In the genomic region with DNA sequence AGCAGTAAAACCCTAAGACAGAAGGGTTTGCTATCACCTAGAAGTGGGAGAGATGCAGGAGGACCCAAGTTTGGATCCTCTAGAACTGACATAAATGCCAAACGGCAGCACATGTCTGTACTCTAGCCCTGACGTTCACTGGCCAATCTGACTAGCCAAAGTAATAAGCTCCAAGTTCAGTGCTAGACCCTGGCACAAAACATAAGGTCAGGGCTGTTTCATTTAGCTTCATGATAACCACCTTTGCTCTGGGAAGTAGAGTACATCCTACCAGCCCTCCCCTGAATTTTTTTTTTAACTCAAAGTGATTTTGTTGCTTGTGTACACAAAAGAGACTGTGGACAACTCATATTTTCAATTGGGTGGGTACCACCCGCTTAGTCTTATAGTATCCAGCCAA, we compare ENCODE assay signal across 18 mouse cellular contexts. TPM values are rescaled to one million over a fixed set of nuclear protein-coding genes. Genes with fewer than 3 reads are reported as not detected.
DNase-seq lines count a peak whose midpoint lies in the region; ATAC-seq and TF ChIP-seq lines count a peak whose summit lies in the region.
"Had no signal": no experiment of that assay in that cellular context is flagged by ENCODE, and none has a peak within 500 bp of the region (broad histone marks: within the 10 kb centered on the region; RNA-seq: fewer than 3 reads in every experiment).

No protein-coding gene starts in this region.

- CTCF ChIA-PET in Patski (lab: Charles Lee), result interaction anchor here (0.6 to 0.9 kb wide), 2 partner anchors 9 to 43 kb away, joined by 3 read pairs; no protein-coding TSS in a partner anchor

- no peak overlapping the region for H3K4me2 ChIP-seq in intestine, postnatal 0 days (replicated peaks; ENCODE audit: low read depth)
- H3K4me2 ChIP-seq in intestine, embryonic 16.5 days (ENCODE audit: low read depth, low read length), result no peak overlapping the region
- H3K4me2 ChIP-seq: embryonic facial prominence, embryonic 12.5 days; forebrain, embryonic 13.5 days; forebrain, embryonic 15.5 days had no signal

- no peaks in the 10 kb centered on the region for H3K4me1 ChIP-seq in intestine, postnatal 0 days (replicated peaks; ENCODE audit: control insufficient read depth, insufficient read depth, low read length)
- H3K4me1 ChIP-seq in intestine, embryonic 16.5 days (ENCODE audit: control insufficient read depth, insufficient read depth, low read length), result no peaks in the 10 kb centered on the region
- peaks cover 11% of the 10 kb centered on the region for H3K4me1 ChIP-seq in liver, adult 2 months (ENCODE audit: control insufficient read depth, insufficient read depth, low read length)
- H3K4me1 ChIP-seq: embryonic facial prominence, embryonic 10.5 days; embryonic facial prominence, embryonic 12.5 days; forebrain, embryonic 13.5 days; forebrain, embryonic 15.5 days had no signal

- TF ChIP-seq POLR2A in liver, adult 2 months (IDR thresholded peaks at IDR 0.05; ENCODE audit: extremely low read depth, insufficient read depth, low read length), result no peak

- ATAC-seq in intestine, postnatal 0 days, result peak; percentile 28; the same call in 1 of the 2 replicates
- ATAC-seq in intestine, embryonic 16.5 days, result no peak
- ATAC-seq in Patski, result peak; percentile 22
- ATAC-seq: activated CD4-positive, CD25-positive, alpha-beta regulatory T cell, adult 4 months; forebrain, embryonic 13.5 days; forebrain, embryonic 15.5 days had no signal

- H3K79me2 ChIP-seq in liver, adult 2 months (ENCODE audit: control insufficient read depth, insufficient read depth, low read length), result no peaks in the 10 kb centered on the region

- POLR2A ChIA-PET in Patski (lab: Charles Lee), result interaction anchor here (0.9 to 1.0 kb wide), 2 partner anchors 8 to 36 kb away, joined by 3 read pairs; no protein-coding TSS in a partner anchor

- H3K27ac ChIP-seq in intestine, postnatal 0 days (ENCODE audit: low read depth, low read length), result no peak overlapping the region
- H3K27ac ChIP-seq in intestine, embryonic 16.5 days (ENCODE audit: low read length), result no peak overlapping the region
- no peak overlapping the region for H3K27ac ChIP-seq in liver, adult 2 months (replicated peaks; ENCODE audit: insufficient read depth, low read depth, low read length)
- H3K27ac ChIP-seq: embryonic facial prominence, embryonic 10.5 days; embryonic facial prominence, embryonic 12.5 days; forebrain, embryonic 13.5 days; forebrain, embryonic 15.5 days had no signal

- H3K27me3 ChIP-seq in intestine, postnatal 0 days (replicated peaks; ENCODE audit: control insufficient read depth, insufficient read depth, low read length), result no peaks in the 10 kb centered on the region
- H3K27me3 ChIP-seq in intestine, embryonic 16.5 days (replicated peaks; ENCODE audit: control insufficient read depth, insufficient read depth, low read length), result no peaks in the 10 kb centered on the region
- H3K27me3 ChIP-seq in liver, adult 2 months (ENCODE audit: control insufficient read depth, insufficient read depth, low read length), result no peaks in the 10 kb centered on the region
- H3K27me3 ChIP-seq in Patski, result no peaks in the 10 kb centered on the region
- H3K27me3 ChIP-seq: embryonic facial prominence, embryonic 12.5 days; forebrain, embryonic 13.5 days; forebrain, embryonic 15.5 days had no signal

- H3K4me3 ChIP-seq in intestine, postnatal 0 days (ENCODE audit: low read depth, low read length), result no peak overlapping the region
- H3K4me3 ChIP-seq in intestine, embryonic 16.5 days (ENCODE audit: low read length), result no peak overlapping the region
- H3K4me3 ChIP-seq in liver, adult 2 months (ENCODE audit: insufficient read depth, low read depth, low read length), result no peak overlapping the region
- H3K4me3 ChIP-seq: embryonic facial prominence, embryonic 10.5 days; embryonic facial prominence, embryonic 12.5 days; forebrain, embryonic 13.5 days; forebrain, embryonic 15.5 days had no signal

- in situ Hi-C loops in Patski (cut with MboI; ENCODE audit: low pct_unique_long_range_greater_than_20kb), result no loop called here

- TF ChIP-seq CTCF in intestine, postnatal 0 days (IDR thresholded peaks at IDR 0.05; ENCODE audit: low read depth), result no peak
- no peak for TF ChIP-seq CTCF in liver, adult 2 months (IDR thresholded peaks at IDR 0.05; ENCODE audit: low read depth, low read length)
- TF ChIP-seq CTCF in Patski (IDR thresholded peaks at IDR 0.05), result no peak

- no peaks in the 10 kb centered on the region for H3K9me3 ChIP-seq in intestine, postnatal 0 days (ENCODE audit: control insufficient read depth)
- no peaks in the 10 kb centered on the region for H3K9me3 ChIP-seq in intestine, embryonic 16.5 days (ENCODE audit: control insufficient read depth, low read length)
- H3K9me3 ChIP-seq: embryonic facial prominence, embryonic 10.5 days; embryonic facial prominence, embryonic 12.5 days; forebrain, embryonic 13.5 days; forebrain, embryonic 15.5 days had no signal

- H3K36me3 ChIP-seq in intestine, postnatal 0 days (ENCODE audit: control insufficient read depth, insufficient read depth), result peaks cover 26% of the 10 kb centered on the region
- no peaks in the 10 kb centered on the region for H3K36me3 ChIP-seq in intestine, embryonic 16.5 days (ENCODE audit: control insufficient read depth, insufficient read depth, low read length)
- peaks cover 37% of the 10 kb centered on the region for H3K36me3 ChIP-seq in liver, adult 2 months (ENCODE audit: control insufficient read depth, insufficient read depth, low read length)

- DNase-seq in liver, adult 2 months (ENCODE audit: extremely low read depth, low read depth, low spot score), result peak; percentile 79
- DNase-seq in liver (no peak), Patski (ENCODE audit: low read depth, low spot score) (no peak)
- DNase-seq in spleen, adult 18-20 months, result no peak
- DNase-seq: adrenal gland, adult 8-10 months; adrenal gland, postnatal 14 days; adrenal gland, postnatal 36 days; cerebellum, adult 11-12 months; cerebellum, adult 2 months; cerebellum, postnatal 10 days; cerebellum, postnatal 25 days had no signal

- 91% methylated on average over 3 of the region's 3 CpGs for WGBS in intestine, postnatal 0 days
- WGBS in intestine, embryonic 16.5 days, result 87% methylated on average over 3 of the region's 3 CpGs
- 49% methylated on average over 3 of the region's 3 CpGs for WGBS in liver, adult 2 months

- no peak overlapping the region for H3K9ac ChIP-seq in intestine, postnatal 0 days (ENCODE audit: low read depth, low read length)
- no peak overlapping the region for H3K9ac ChIP-seq in intestine, embryonic 16.5 days (ENCODE audit: low read depth, low read length)
- H3K9ac ChIP-seq in liver, adult 2 months (ENCODE audit: low read depth, low read length), result no peak overlapping the region
- H3K9ac ChIP-seq: embryonic facial prominence, embryonic 12.5 days; forebrain, embryonic 13.5 days; forebrain, embryonic 15.5 days had no signal

RNA-seq across cellular contexts. Expression of a gene that starts 9.7 kb away (rescaled TPM):
- 1,058 and 1,193 TPM in 2 replicates for polyA plus RNA-seq in intestine, postnatal 0 days (2015; fragmentation: Nextera tagmentation; extraction: Ambion mirVana)
- polyA plus RNA-seq in intestine, embryonic 16.5 days (2015; fragmentation: Nextera tagmentation; extraction: Ambion mirVana), result 235 and 256 TPM in 2 replicates
- total RNA-seq in liver, adult 2 months (2014; rRNA removed), result 624 and 654 TPM in 2 replicates
- polyA plus RNA-seq in liver, adult 2 months (2012; rRNA removed), result 252 and 300 TPM in 2 replicates
- 6,297 TPM for polyA plus RNA-seq in Patski (2021)

RNA-seq across cellular contexts. Expression of a gene that starts 48.5 kb away (rescaled TPM):
- polyA plus RNA-seq in intestine, postnatal 0 days (2015; fragmentation: Nextera tagmentation; extraction: Ambion mirVana), result 28.9 and 29.9 TPM in 2 replicates
- polyA plus RNA-seq in intestine, embryonic 16.5 days (2015; fragmentation: Nextera tagmentation; extraction: Ambion mirVana), result 35.4 and 37.3 TPM in 2 replicates
- total RNA-seq in liver, adult 2 months (2014; rRNA removed), result 83.4 and 84.2 TPM in 2 replicates
- polyA plus RNA-seq in liver, adult 2 months (2012; rRNA removed), result 20.8 and 21.1 TPM in 2 replicates
- 59.9 TPM for polyA plus RNA-seq in Patski (2021)
